Mouse (Mus musculus): ENCODE data around the gene Hibadh. TPM values are rescaled to one million over a fixed set of nuclear protein-coding genes. Genes with fewer than 3 reads are reported as not detected.
A peak's percentile ranks its signal among the peaks of the same experiment; 100 is the strongest.

Gene Hibadh
- polyA plus RNA-seq, 1 experiment = 334 TPM

DNA sequence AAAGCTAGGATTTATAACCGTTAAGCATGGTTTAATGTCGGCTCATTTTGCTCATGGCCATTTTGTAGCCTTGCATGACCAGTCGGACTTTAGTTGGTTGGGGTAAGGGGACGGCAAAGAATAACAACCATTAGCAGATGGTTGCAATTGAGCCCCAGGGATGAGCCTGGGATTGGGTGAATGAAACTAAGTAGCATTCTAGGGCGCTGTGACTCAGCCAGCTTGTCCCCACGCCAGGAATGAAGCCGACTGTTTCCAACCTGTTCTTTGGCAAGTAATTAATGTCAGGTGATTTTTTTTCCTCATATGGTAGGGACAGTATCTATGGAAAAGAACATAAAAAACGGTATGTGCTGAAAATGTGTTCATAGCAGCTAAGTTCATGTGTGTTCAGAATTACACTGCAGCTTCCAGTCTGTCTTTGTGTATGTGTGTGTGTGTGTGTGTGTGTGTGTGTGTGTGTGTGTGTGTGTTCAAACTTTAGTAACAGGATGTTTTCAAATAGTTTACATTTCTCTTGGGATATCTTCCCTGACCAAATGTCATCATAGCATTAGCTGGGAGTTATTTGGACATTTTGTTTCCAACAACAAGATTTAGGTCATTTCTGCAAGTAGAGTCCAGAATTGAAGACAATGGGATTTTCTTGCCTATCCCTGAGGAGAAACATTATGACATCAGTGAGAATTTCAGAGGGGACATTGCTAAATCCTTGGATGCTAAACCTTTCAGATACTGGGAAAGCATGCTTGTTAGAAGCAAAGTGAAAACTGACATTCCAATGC is 135.3 kb downstream of the Hibadh start:
- Histone ChIP-seq H3K4me3 (ENCODE audit: insufficient read depth, low read depth, low read length) (no peak overlapping the region), H3K27me3 (replicated peaks; ENCODE audit: control insufficient read depth, insufficient read depth, low read length) (no peaks in the 10 kb centered on the region), H3K36me3 (ENCODE audit: control insufficient read depth, insufficient read depth, low read length) (no peaks in the 10 kb centered on the region), H3K4me1 (ENCODE audit: control insufficient read depth, insufficient read depth, low read length) (no peaks in the 10 kb centered on the region), H3K27ac (ENCODE audit: insufficient read depth, low read depth, low read length) (no peak overlapping the region)
- DNase-seq = peak; percentile 37
- no peak for TF ChIP-seq CTCF (conservative IDR thresholded peaks at IDR 0.05; ENCODE audit: insufficient read depth, insufficient read length, low read depth, low read length)
- TF ChIP-seq POLR2A (IDR thresholded peaks at IDR 0.05; ENCODE audit: low read depth, low read length) = no peak
- 47% methylated on average over 8 of the region's 8 CpGs for WGBS

GRCm38 (mm10) chr6:52502986-52503385 is 137.2 kb downstream of the Hibadh start:
- TF ChIP-seq POLR2A (IDR thresholded peaks at IDR 0.05; ENCODE audit: low read depth, low read length) = no peak
- no peak for TF ChIP-seq CTCF (conservative IDR thresholded peaks at IDR 0.05; ENCODE audit: insufficient read depth, insufficient read length, low read depth, low read length)
- Histone ChIP-seq H3K27ac (ENCODE audit: insufficient read depth, low read depth, low read length) (no peak overlapping the region), H3K4me1 (ENCODE audit: control insufficient read depth, insufficient read depth, low read length) (no peaks in the 10 kb centered on the region), H3K36me3 (ENCODE audit: control insufficient read depth, insufficient read depth, low read length) (no peaks in the 10 kb centered on the region), H3K27me3 (replicated peaks; ENCODE audit: control insufficient read depth, insufficient read depth, low read length) (no peaks in the 10 kb centered on the region), H3K4me3 (ENCODE audit: insufficient read depth, low read depth, low read length) (no peak overlapping the region)
- DNase-seq = no peak
- 78% methylated on average over 2 of the region's 2 CpGs for WGBS

DNA sequence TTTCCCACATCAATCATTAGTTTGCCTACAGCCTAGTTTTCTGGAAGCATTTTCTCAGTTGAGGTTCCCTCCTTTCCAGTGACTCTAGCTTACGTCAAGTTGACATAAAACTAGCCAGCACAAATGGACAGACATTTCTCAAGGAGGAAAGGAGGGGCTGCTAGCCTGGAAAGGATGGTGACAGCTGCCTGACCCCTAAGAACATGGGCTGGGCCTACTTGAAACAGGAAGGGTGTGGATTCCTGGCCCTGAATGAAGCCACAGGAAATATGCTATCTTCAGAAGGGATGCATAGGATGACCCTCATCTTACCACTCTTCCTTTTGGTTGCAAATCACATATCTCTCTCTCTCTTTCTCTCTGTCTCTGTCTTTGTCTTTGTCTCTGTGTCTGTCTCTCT is 138.7 kb downstream of the Hibadh start:
- H3K36me3 ChIP-seq (ENCODE audit: control insufficient read depth, insufficient read depth, low read length) = no peaks in the 10 kb centered on the region
- 78% methylated on average over 1 of the region's 1 CpGs for WGBS
- H3K27ac ChIP-seq (ENCODE audit: insufficient read depth, low read depth, low read length) = no peak overlapping the region
- no peaks in the 10 kb centered on the region for H3K4me1 ChIP-seq (ENCODE audit: control insufficient read depth, insufficient read depth, low read length)
- DNase-seq = no peak
- no peaks in the 10 kb centered on the region for H3K27me3 ChIP-seq (replicated peaks; ENCODE audit: control insufficient read depth, insufficient read depth, low read length)
- H3K4me3 ChIP-seq (ENCODE audit: insufficient read depth, low read depth, low read length) = no peak overlapping the region
- no peak for TF ChIP-seq POLR2A (IDR thresholded peaks at IDR 0.05; ENCODE audit: low read depth, low read length)
- TF ChIP-seq CTCF (conservative IDR thresholded peaks at IDR 0.05; ENCODE audit: insufficient read depth, insufficient read length, low read depth, low read length) = no peak

Other genes with a start within 250 kb of the Hibadh start
- 50.1 and 63.1 TPM in 2 replicates for gene Tax1bp1, start 73.3 kb upstream of the Hibadh start, polyA plus RNA-seq (2012; rRNA removed)